Mouse (Mus musculus): ENCODE data around the gene Lrp8.

DNA sequence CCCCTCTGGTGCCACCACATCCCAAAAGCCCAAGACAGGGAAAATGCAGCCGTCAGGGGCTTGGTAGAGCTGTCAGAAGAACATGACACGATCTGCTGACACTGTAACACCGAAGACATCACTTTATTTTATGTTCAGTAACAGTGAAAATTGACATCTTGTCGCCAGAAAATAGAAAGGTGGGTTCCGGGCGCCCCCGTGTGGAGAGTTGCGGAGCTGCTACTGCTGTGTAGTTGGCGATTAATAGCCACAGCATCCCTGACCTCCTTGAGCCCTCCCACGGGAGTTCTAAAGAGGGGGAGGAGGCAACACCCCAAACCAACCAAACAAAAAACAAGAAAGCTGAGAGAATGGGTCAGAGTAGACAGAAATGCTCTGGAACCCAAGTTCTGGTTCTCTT, 42.9 kb downstream of the Lrp8 start:
- TF ChIP-seq CTCF (IDR thresholded peaks at IDR 0.05) (peak; percentile 90), EP300 (IDR thresholded peaks at IDR 0.05) (no peak)
